Mouse (Mus musculus): ENCODE measurements around the gene Gabarap.

Gene Gabarap

DNA sequence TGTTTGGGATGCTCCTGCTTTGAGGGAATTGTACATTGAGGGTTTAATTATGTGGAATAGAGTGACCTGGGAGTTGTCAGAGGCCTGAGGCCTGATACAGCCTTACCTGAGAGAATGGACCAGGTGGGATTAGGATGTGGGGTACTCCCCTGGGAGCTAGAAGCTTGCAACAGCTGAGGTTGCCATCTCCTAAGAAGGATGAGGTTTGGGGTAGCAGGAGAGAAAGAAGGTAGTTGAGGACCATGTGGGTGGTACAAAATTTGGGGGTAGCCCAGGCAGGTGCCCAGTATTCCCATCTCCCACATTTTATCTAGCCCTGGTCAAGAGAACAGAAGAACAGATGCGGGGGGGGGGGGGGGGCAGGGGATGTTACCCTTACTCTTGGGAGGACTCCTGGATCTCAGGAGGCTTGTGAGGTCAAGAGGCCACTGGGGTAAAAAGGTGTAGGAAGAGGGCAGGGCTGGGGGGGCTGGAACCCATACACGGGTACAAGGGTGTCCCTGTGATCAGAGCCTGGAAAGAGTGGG is 28.6 kb downstream of the Gabarap start:
- in situ Hi-C loops (cut with MboI, MseI): loop anchor here (25.0 kb wide), 1 partner anchor 907 kb away; the partner anchor contains the start of genes 9130213A22Rik and Hes7

DNA sequence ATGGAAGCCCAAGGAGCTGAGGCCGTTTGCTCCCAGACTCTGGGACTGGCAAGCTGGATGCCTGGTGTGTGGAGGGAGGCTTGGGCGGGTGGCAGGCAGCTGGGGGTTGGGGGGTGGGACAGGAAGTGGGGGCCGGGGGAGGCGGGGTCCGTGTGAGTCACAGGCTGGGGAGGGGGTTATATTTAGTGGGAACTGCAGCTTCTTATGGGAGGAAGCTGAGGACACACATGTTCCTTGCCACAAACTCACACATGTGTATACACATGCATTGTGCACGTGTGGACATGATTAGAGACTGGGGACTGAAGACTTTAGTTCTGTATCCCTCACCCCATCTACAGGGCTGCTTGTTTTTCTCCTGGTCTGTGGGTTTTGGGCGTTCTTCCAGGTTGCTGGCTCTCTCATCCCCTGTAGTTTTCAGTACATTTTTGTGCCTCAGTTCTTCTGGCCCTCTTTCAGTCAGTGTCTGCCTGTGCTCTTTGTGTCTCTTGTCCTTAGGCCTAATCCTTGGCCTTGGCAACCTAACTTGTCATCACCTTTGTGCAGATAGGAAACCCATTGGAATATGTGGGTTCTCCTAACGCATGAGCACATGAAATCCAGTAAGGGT is 29.2 kb downstream of the Gabarap start:
- in situ Hi-C loops (cut with MboI, MseI): loop anchor here (25.0 kb wide), 1 partner anchor 908 kb away; the partner anchor contains the start of genes 9130213A22Rik and Hes7

DNA sequence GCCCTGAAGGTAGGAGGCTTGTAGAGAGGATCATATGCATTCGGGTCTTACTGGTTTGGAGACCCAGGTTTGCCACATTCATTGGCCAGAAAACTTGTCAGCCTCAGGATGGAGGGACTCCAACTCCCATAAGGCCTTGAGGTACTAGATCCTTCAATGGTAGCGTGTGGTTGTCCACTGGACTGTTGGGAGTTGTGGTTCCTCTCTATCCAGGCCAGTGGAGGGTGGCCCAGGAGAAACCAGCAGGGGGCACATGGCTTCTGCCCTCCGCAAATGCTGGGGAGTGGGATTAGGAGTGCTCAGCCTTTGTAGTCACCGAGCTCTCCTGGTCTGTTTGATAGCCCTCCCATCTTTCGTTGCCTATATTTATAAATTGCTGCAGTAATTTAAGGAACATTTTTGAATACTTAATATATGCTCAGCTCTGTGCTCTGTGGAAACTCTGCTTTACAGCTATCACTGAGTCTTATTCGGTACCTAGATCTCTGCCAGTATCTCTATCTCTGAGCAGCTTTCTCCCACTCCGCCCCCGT is 29.9 kb downstream of the Gabarap start:
- in situ Hi-C loops (cut with MboI, MseI): loop anchor here (25.0 kb wide), 1 partner anchor 908 kb away; the partner anchor contains the start of genes 9130213A22Rik and Hes7

DNA sequence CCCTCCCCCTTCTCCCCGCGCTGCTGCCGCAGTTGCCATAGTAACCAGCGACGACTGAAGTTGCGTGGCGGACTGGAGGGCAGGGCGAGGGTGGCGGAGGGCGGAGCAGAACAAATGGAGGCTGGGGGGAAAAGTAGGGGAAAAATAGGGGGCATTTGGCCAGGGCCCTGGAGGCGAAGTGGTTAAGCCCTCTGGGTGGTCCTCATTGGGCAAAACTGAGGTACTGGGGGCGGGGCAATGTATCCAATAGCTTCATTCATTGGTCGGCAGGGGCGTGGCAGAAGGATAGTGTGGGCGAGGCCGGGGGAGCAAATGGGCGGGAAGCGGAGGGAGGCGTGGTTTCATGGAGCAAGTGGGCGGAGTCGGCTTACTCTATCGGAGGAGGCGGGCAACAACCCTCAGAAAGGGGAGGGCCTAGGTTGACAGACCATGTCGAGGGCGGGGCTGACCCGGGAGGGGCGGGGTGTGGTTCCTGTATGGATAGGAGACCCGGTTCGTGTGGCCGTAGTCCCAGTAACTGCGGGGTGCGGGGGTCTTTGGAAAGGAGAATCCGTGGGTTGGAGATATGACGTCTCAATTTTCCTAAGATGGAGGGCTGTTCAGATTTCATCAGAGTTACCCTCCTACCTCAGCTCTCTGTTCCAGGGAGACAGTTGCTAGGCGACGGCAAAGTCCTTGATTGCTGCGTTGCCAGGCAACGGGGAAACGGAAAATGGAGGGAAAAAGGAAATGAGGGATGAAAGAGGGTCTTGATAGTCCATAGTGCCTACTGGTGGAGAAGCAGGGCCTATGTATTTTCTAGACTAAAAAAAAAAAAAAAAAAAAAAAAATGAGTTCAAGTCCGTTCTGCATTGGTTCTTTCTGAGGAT is 30.6 kb downstream of the Gabarap start:
- in situ Hi-C loops (cut with MboI, MseI): loop anchor here (25.0 kb wide), 1 partner anchor 909 kb away; the partner anchor contains the start of genes 9130213A22Rik and Hes7

DNA sequence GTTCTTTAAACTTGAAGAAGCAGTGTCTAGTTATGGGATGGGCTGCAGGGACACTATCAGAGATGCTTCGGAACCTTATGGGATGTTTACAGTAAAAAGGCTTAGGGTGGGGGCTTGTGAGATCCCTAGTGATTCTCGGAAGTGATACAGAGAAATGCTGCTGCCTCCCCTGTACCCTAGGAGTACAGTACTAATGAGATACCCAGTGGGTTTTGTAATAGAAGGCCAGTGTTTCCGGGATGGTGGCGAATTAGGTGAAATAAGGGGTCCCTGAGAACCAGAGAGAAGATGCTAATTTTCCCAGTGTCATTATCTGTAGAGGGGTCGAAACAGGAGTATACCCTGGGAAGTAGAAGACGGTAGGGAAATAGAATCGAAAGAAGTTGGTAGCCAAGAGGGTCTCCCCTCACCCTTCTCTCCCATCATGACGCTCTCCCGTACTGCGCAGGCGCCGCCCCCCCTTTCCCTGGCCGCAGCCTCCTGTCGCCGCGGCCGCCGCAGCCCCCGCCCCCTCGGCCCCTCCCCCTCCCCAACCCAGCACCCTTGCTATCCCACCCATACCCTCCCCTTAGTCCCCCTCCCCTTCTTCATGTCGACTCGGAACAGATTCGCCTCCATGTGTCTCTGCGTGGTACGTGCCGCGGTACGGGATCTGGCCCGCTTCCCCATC is 32.7 kb downstream of the Gabarap start:
- in situ Hi-C loops (cut with MboI, MseI): loop anchor here (25.0 kb wide), 1 partner anchor 911 kb away; the partner anchor contains the start of genes 9130213A22Rik and Hes7

DNA sequence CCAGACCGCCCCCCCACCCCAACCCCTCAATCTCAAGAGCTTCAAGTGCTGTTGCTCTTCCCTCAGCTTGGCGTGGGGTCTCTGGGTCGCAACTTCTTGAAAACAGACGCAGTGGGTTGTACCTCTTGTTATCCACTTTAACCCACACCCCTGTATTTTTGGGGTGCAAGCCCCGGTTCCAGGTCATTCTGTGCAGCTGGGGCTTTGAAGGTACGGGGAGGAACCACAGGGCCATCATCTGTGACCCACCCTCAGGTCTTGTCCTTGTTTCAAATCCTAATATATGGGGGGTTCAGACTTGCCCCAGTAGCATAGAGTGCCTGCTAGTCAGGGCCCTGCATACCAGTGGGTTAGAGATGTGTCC is 33.2 kb downstream of the Gabarap start:
- in situ Hi-C loops (cut with MboI, MseI): loop anchor here (25.0 kb wide), 1 partner anchor 912 kb away; the partner anchor contains the start of genes 9130213A22Rik and Hes7

DNA sequence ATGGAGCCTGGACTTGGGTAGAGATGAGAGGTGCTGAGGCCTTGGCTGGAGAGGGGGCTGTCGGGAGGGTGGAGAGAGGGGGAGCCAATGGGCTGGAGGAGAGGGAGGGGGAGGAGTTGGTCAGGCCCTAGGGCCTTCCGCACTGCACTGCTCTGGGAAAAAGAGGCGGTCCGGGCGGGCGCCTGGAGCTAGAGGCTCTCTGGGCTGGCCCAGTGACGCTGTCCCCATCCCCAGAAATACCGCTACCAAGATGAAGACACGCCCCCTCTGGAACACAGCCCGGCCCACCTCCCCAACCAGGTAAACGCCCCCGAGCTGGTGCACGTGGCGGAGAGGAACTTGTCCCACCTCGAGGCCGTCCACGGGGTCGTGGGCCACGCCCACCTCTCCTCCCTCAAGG is 35.7 kb downstream of the Gabarap start:
- in situ Hi-C loops (cut with MboI, MseI): no loop called here

DNA sequence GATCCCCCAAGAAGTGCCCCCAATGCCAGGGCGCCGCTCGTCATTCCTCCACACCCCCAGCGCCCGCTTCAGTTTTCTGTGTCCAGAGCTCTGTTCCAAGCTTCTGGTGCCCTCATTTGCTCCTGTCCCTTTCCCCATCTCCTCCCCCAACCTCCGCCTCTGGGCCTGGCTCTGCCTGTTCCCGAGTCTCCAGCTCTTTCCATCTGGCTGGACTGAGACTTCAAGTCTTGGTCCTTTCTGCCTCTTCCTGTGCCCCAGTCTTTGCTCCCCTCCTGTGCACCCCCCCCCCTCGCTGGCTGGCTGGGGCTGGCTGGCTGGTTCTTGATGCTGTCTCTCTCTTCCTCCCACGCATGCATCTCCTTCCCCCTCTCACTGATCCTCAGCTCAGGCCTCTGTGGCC is 36.5 kb downstream of the Gabarap start:
- in situ Hi-C loops (cut with MboI, MseI): no loop called here

DNA sequence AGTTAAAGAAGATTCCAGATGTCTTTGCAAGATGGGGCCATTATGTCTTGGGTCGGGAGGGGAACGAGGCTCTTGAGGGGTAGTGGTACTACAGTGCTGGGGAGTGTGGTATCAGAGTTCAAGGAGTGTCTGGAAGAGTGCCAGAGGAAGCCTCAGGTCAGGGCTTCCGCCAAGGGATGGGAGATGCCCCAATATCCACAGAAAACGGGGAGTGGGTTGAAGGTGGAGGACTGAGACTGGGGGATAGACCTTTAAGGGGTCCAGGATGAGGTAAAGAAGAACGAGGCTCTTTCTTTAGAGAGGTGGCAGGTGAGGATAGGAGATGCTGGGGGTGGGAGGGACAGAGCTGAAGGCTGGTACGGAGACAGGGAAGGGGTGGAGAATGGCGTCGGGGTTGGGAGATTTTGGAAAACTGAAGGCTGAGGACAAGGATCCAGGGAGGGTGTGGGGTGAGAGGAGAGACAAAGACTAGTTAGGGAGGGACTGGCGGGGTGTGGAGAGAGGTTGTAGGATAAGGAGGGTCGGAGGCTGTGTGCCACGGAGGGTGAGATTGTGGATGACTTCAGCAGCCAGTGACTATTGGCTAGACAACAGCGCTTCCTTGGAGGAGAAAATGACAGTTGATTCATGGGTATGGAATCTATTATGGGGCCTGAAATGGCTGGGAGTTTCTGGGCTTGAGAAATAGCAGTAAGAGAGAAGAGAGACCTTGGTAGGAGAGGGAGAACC is 37.6 kb downstream of the Gabarap start:
- in situ Hi-C loops (cut with MboI, MseI): no loop called here

DNA sequence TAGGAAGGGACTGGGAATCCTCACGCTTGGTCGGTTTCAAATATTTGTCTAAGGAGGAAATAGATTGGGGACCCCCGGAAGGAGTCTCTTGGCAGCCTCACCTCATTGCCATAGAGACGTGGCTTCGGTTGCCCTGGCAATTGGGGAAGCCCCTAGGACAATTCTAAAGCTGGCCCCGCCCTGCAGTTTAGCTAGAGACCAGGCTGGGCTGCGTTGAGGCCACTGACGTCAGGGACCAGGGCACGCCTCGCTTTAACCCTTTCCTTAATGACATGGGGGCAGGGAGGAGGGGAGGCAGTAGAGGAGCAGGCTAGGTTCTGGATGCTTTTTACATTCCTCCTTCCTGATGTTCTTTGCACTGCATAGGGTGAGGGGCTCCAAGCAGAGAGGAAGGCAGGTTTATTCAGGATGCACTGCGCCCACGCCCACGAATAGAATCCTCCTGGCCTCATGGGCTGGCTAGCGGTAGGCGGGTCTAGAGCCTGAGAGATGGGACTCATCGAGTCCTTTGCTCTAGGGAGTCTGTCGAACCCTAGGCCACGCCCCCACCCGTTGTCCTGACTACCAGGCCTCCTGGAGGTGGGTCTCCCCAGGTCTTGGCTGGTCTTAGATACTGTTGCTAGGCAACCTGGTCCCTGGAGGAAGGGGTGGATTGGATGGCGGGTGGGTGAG is 38.3 kb downstream of the Gabarap start:
- in situ Hi-C loops (cut with MboI, MseI): no loop called here

DNA sequence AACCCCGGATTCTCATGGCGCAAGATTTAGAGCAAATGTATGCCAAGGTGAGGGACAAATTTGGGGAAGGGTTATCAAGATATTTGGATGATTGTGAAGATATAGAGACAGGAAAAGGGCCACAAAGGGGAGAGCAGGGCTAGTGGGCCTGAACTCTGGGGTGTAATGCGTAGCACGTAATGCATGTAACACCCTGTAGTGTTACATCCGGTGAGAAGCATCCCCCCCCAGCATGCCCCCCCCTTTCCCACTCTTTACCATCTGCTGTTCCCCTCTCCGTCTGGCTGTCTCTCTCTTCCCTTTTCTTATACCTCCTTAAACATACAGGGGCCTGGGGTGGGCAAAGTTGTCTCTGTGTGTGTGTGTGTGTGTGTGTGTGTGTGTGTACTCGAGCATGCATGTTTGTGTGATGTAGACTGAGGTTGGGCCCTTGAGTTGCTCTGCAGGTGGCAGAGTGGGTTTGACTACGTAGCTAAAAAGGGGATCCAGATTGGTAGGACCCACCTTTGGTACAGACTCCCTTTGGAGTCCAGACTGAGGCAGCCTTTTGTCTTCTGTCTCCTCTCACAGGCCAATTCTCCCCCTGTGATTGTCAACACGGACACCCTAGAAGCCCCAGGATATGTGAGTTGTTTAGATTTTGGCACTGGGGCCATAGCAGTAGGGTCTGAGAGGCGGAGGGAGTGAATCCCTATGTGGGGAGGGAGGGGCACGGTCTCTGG is 39.0 kb downstream of the Gabarap start:
- in situ Hi-C loops (cut with MboI, MseI): no loop called here

DNA sequence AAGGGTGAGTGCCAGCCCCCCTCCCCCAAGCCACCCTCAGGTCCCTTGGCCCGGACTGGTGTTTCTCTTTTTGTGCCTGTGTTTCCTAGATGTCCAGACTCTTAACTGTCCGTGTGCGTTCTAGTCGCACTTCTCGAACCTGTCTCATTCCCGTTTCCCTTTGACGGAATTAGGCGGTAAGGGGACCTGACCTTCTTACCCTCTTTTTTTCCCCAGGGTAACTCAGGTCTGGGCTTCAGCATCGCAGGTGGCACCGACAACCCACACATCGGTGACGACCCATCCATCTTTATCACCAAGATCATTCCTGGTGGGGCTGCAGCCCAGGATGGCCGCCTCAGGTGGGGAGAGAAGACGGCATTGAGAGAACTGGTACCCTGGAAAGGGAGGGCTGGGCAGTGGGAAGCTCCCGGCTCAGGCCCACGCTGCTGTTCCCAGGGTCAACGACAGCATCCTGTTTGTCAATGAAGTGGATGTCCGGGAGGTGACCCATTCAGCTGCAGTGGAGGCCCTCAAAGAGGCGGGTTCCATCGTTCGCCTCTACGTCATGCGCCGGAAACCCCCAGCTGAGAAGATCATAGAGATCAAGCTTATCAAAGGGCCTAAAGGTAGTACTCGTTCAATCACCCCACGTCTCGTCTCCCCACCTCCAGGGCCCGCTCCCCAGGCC is 39.8 kb downstream of the Gabarap start:
- in situ Hi-C loops (cut with MboI, MseI): no loop called here

DNA sequence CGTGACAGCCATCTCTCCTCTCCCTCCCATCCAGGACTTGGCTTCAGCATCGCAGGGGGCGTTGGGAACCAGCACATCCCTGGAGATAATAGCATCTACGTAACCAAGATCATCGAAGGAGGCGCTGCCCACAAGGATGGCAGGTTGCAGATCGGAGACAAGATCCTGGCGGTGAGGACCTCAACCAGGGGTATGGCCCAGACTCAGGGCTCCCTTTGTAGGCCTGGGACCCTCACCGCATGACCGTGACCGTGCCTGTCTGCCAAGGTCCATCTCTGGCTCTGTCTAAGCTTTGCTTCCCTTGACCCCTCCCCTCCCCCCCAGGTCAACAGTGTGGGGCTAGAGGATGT is 40.4 kb downstream of the Gabarap start:
- in situ Hi-C loops (cut with MboI, MseI): no loop called here

DNA sequence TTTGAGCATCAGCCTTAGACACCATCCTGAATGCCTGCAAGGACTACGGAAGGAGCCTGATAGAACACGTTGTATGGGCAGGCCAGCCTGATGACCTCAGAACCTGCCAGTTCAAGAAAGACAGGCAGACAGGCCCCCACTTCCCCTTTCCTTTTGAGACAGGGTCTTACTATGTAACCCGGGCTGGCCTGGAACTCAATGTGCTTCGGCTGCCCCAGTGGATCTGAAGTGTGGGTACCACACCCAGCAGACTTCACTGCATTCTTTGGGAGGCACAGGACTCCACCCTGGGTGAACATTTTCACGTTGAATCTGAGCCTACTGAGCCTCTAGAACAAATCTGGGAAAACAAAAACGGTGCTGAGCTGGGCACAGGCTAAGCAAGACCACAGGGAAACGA is 47.2 kb downstream of the Gabarap start:
- in situ Hi-C loops (cut with MboI, MseI): no loop called here

DNA sequence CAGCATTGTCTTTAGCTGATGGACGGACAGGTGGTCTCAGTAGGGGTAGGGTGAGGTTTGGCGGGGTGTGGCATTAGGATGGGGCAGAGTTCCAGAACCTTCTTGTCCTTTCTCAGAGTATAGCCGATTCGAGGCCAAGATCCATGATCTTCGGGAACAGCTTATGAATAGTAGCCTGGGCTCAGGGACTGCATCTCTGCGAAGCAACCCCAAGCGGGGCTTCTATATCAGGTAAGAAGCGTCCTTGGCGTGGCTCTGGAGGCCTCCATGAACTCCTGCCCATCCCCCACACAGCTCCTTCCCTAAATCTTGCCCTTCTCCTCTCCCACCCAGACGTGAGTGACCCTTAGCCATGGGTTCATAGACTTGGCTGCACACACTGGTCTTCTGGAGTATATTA is 48.7 kb downstream of the Gabarap start:
- in situ Hi-C loops (cut with MboI, MseI): no loop called here

DNA sequence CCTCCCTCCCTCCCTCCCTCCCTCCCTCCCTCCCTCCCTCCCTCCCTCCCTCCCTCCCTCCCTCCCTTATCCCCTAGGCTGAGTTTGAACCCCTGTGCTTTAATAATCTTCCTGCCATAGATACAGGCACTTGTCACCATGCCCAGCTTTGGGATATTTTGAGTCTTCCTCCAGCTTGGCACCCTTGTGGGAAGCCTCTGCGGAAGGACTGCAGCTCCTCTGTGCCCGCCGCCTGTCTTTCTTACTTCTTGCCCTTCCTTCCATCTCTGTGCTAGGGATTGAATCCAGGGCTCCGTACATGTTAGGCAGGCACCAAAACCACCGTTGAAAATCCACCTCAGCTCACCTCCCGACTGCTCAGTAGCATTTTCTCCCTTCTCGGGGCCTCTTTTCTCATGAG is 49.2 kb downstream of the Gabarap start:
- in situ Hi-C loops (cut with MboI, MseI): no loop called here

DNA sequence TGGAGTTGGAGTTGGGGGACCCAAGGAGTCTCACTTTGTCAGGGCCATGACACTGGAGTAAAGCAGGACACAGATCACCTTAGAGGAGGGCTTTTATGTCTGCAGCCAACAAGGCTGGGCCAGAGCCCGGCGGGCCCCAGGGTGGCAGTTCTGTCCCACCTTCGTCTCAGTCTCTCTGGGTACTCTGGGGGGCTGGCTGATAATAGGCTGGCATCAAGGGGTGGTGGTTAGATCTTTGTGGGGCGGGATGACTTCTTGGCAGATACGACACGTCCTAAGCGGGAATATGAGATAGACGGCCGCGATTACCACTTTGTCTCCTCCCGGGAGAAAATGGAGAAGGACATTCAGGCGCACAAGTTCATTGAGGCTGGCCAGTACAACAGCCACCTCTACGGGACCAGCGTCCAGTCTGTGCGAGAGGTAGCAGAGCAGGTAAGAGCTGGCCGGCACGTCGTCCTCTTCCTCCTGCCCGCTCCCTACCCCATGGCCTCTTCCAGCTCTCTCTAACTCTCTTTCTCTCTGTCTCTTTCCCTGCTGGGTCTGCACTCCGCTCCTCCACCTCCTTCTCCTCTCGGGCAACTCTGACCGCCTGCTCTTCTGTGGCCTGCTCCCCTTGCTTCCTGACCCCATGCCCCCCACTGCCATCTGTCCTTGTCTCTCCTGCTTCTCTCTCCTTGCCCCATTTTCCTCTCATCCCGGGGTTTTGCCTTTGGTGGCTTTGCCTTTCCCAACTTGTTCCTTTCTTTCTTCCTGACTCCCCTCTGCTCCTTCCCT is 51.6 kb downstream of the Gabarap start:
- in situ Hi-C loops (cut with MboI, MseI): no loop called here

DNA sequence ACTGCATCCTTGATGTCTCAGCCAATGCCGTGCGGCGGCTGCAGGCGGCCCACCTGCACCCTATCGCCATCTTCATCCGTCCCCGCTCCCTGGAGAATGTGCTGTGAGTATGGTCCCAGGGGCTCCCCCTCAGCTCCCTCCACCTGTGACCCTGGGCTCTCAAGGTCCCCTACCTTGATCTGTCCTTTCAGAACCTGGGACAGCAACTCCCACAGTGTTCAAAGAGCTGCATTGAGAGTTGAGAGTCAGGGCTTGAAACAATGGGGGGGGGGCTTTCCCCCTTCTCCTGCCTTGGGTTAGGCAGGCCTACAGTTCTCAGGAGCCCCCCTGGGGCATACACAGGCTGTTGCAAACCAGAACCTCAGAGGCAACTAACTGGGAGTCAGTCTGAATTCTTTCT is 52.7 kb downstream of the Gabarap start:
- in situ Hi-C loops (cut with MboI, MseI): no loop called here
